Mouse (Mus musculus): ENCODE data around the gene C530008M17Rik. TPM values are rescaled to one million over a fixed set of nuclear protein-coding genes. Genes with fewer than 3 reads are reported as not detected.

The C530008M17Rik gene
- polyA plus RNA-seq, 1 experiment from 2014 or later = 5.7 TPM

GRCm38 (mm10) chr5:76659958-76660635 is 3.8 kb downstream of the C530008M17Rik start:
- Histone ChIP-seq H3K9me3 (replicated peaks; ENCODE audit: control insufficient read depth, low read length) (no peaks in the 10 kb centered on the region), H3K9ac (ENCODE audit: low read depth, low read length) (no peak overlapping the region), H3K36me3 (ENCODE audit: control insufficient read depth, insufficient read depth) (no peaks in the 10 kb centered on the region), H3K4me2 (ENCODE audit: low read depth, low read length) (peak overlapping the region; percentile 50; the same call in 1 of the 2 replicates), H3K4me1 (ENCODE audit: control insufficient read depth, low read depth, low read length) (peaks cover 23% of the 10 kb centered on the region), H3K27me3 (ENCODE audit: control insufficient read depth, insufficient read depth, low read depth, low read length) (no peaks in the 10 kb centered on the region), H3K27ac (ENCODE audit: low read length) (0 out of 2 replicates have a peak overlapping the region, but pooled peaks have one; percentile 25), H3K4me3 (ENCODE audit: low read depth, low read length) (no peak overlapping the region)
- WGBS (ENCODE audit: insufficient replicate concordance) = 85% methylated on average over 8 of the region's 8 CpGs
- ATAC-seq (ENCODE audit: low read depth) = no peak

GRCm38 (mm10) chr5:76661310-76661709 is 5.0 kb downstream of the C530008M17Rik start:
- H3K9ac ChIP-seq (ENCODE audit: low read depth, low read length) = no peak overlapping the region
- ATAC-seq (ENCODE audit: low read depth) = no peak
- no peaks in the 10 kb centered on the region for H3K36me3 ChIP-seq (ENCODE audit: control insufficient read depth, insufficient read depth)
- no peaks in the 10 kb centered on the region for H3K9me3 ChIP-seq (replicated peaks; ENCODE audit: control insufficient read depth, low read length)
- H3K27ac ChIP-seq (ENCODE audit: low read length) = 0 out of 2 replicates have a peak overlapping the region, but pooled peaks have one; percentile 18
- no peak overlapping the region for H3K4me3 ChIP-seq (ENCODE audit: low read depth, low read length)
- H3K27me3 ChIP-seq (ENCODE audit: control insufficient read depth, insufficient read depth, low read depth, low read length) = no peaks in the 10 kb centered on the region
- H3K4me1 ChIP-seq (ENCODE audit: control insufficient read depth, low read depth, low read length) = peaks cover 21% of the 10 kb centered on the region
- 28% methylated on average over 4 of the region's 4 CpGs for WGBS (ENCODE audit: insufficient replicate concordance)
- H3K4me2 ChIP-seq (ENCODE audit: low read depth, low read length) = peak overlapping the region; percentile 19

- H3K27me3 ChIP-seq (ENCODE audit: control insufficient read depth, insufficient read depth, low read depth, low read length) = no peaks in the 10 kb centered on the region
- peaks cover 15% of the 10 kb centered on the region for H3K4me1 ChIP-seq (ENCODE audit: control insufficient read depth, low read depth, low read length)
- H3K4me2 ChIP-seq (ENCODE audit: low read depth, low read length) = no peak overlapping the region
- H3K27ac ChIP-seq (ENCODE audit: low read length) = no peak overlapping the region
- no peak overlapping the region for H3K4me3 ChIP-seq (ENCODE audit: low read depth, low read length)
- H3K36me3 ChIP-seq (ENCODE audit: control insufficient read depth, insufficient read depth) = no peaks in the 10 kb centered on the region
- WGBS (ENCODE audit: insufficient replicate concordance) = 77% methylated on average over 7 of the region's 7 CpGs
- ATAC-seq (ENCODE audit: low read depth) = no peak
- no peak overlapping the region for H3K9ac ChIP-seq (ENCODE audit: low read depth, low read length)
- no peaks in the 10 kb centered on the region for H3K9me3 ChIP-seq (replicated peaks; ENCODE audit: control insufficient read depth, low read length)
Measured at GRCm38 (mm10) chr5:76664936-76665335, 8.6 kb downstream of the C530008M17Rik start.

- Histone ChIP-seq H3K9me3 (replicated peaks; ENCODE audit: control insufficient read depth, low read length) (no peaks in the 10 kb centered on the region), H3K4me1 (ENCODE audit: control insufficient read depth, low read depth, low read length) (peaks cover 10% of the 10 kb centered on the region), H3K36me3 (ENCODE audit: control insufficient read depth, insufficient read depth) (no peaks in the 10 kb centered on the region), H3K4me3 (ENCODE audit: low read depth, low read length) (no peak overlapping the region), H3K4me2 (ENCODE audit: low read depth, low read length) (no peak overlapping the region), H3K27me3 (ENCODE audit: control insufficient read depth, insufficient read depth, low read depth, low read length) (no peaks in the 10 kb centered on the region), H3K27ac (ENCODE audit: low read length) (no peak overlapping the region), H3K9ac (ENCODE audit: low read depth, low read length) (no peak overlapping the region)
- WGBS (ENCODE audit: insufficient replicate concordance) = 54% methylated on average over 7 of the region's 7 CpGs
- ATAC-seq (ENCODE audit: low read depth) = no peak
Measured at GRCm38 (mm10) chr5:76665421-76665820, 9.1 kb downstream of the C530008M17Rik start.

- H3K9me3 ChIP-seq (replicated peaks; ENCODE audit: control insufficient read depth, low read length) = no peaks in the 10 kb centered on the region
- H3K4me3 ChIP-seq (ENCODE audit: low read depth, low read length) = no peak overlapping the region
- no peak overlapping the region for H3K4me2 ChIP-seq (ENCODE audit: low read depth, low read length)
- H3K9ac ChIP-seq (ENCODE audit: low read depth, low read length) = no peak overlapping the region
- no peak overlapping the region for H3K27ac ChIP-seq (ENCODE audit: low read length)
- H3K36me3 ChIP-seq (ENCODE audit: control insufficient read depth, insufficient read depth) = no peaks in the 10 kb centered on the region
- no peak for ATAC-seq (ENCODE audit: low read depth)
- 82% methylated on average over 6 of the region's 6 CpGs for WGBS (ENCODE audit: insufficient replicate concordance)
- peaks cover 4% of the 10 kb centered on the region for H3K4me1 ChIP-seq (ENCODE audit: control insufficient read depth, low read depth, low read length)
- no peaks in the 10 kb centered on the region for H3K27me3 ChIP-seq (ENCODE audit: control insufficient read depth, insufficient read depth, low read depth, low read length)
Measured at GRCm38 (mm10) chr5:76666026-76666756, 9.9 kb downstream of the C530008M17Rik start.

- H3K4me2 ChIP-seq (ENCODE audit: low read depth, low read length) = no peak overlapping the region
- no peak for ATAC-seq (ENCODE audit: low read depth)
- no peak overlapping the region for H3K9ac ChIP-seq (ENCODE audit: low read depth, low read length)
- H3K27me3 ChIP-seq (ENCODE audit: control insufficient read depth, insufficient read depth, low read depth, low read length) = no peaks in the 10 kb centered on the region
- H3K9me3 ChIP-seq (replicated peaks; ENCODE audit: control insufficient read depth, low read length) = no peaks in the 10 kb centered on the region
- H3K4me3 ChIP-seq (ENCODE audit: low read depth, low read length) = no peak overlapping the region
- no peaks in the 10 kb centered on the region for H3K36me3 ChIP-seq (ENCODE audit: control insufficient read depth, insufficient read depth)
- no peaks in the 10 kb centered on the region for H3K4me1 ChIP-seq (ENCODE audit: control insufficient read depth, low read depth, low read length)
- H3K27ac ChIP-seq (ENCODE audit: low read length) = no peak overlapping the region
- WGBS (ENCODE audit: insufficient replicate concordance) = 66% methylated on average over 5 of the region's 5 CpGs
Measured at GRCm38 (mm10) chr5:76668118-76668517, 11.8 kb downstream of the C530008M17Rik start.

GRCm38 (mm10) chr5:76668547-76668946 is 12.2 kb downstream of the C530008M17Rik start:
- no peak overlapping the region for H3K9ac ChIP-seq (ENCODE audit: low read depth, low read length)
- WGBS (ENCODE audit: insufficient replicate concordance) = 82% methylated on average over 5 of the region's 5 CpGs
- no peaks in the 10 kb centered on the region for H3K27me3 ChIP-seq (ENCODE audit: control insufficient read depth, insufficient read depth, low read depth, low read length)
- no peaks in the 10 kb centered on the region for H3K9me3 ChIP-seq (replicated peaks; ENCODE audit: control insufficient read depth, low read length)
- no peak overlapping the region for H3K27ac ChIP-seq (ENCODE audit: low read length)
- no peaks in the 10 kb centered on the region for H3K36me3 ChIP-seq (ENCODE audit: control insufficient read depth, insufficient read depth)
- no peaks in the 10 kb centered on the region for H3K4me1 ChIP-seq (ENCODE audit: control insufficient read depth, low read depth, low read length)
- H3K4me3 ChIP-seq (ENCODE audit: low read depth, low read length) = no peak overlapping the region
- ATAC-seq (ENCODE audit: low read depth) = no peak
- no peak overlapping the region for H3K4me2 ChIP-seq (ENCODE audit: low read depth, low read length)

- Histone ChIP-seq H3K4me3 (ENCODE audit: low read depth, low read length) (no peak overlapping the region), H3K9ac (ENCODE audit: low read depth, low read length) (no peak overlapping the region), H3K36me3 (ENCODE audit: control insufficient read depth, insufficient read depth) (no peaks in the 10 kb centered on the region), H3K27me3 (ENCODE audit: control insufficient read depth, insufficient read depth, low read depth, low read length) (no peaks in the 10 kb centered on the region), H3K4me2 (ENCODE audit: low read depth, low read length) (no peak overlapping the region), H3K9me3 (replicated peaks; ENCODE audit: control insufficient read depth, low read length) (no peaks in the 10 kb centered on the region), H3K4me1 (ENCODE audit: control insufficient read depth, low read depth, low read length) (no peaks in the 10 kb centered on the region), H3K27ac (ENCODE audit: low read length) (no peak overlapping the region)
- ATAC-seq (ENCODE audit: low read depth) = no peak
- WGBS (ENCODE audit: insufficient replicate concordance) = 64% methylated on average over 10 of the region's 10 CpGs
Measured at GRCm38 (mm10) chr5:76670183-76670582, 13.9 kb downstream of the C530008M17Rik start.

- Histone ChIP-seq H3K27ac (ENCODE audit: low read length) (no peak overlapping the region), H3K4me1 (ENCODE audit: control insufficient read depth, low read depth, low read length) (peaks cover 5% of the 10 kb centered on the region; the same call in 1 of the 2 replicates), H3K4me2 (ENCODE audit: low read depth, low read length) (no peak overlapping the region), H3K4me3 (ENCODE audit: low read depth, low read length) (no peak overlapping the region), H3K36me3 (ENCODE audit: control insufficient read depth, insufficient read depth) (no peaks in the 10 kb centered on the region), H3K9ac (ENCODE audit: low read depth, low read length) (no peak overlapping the region), H3K27me3 (ENCODE audit: control insufficient read depth, insufficient read depth, low read depth, low read length) (no peaks in the 10 kb centered on the region), H3K9me3 (replicated peaks; ENCODE audit: control insufficient read depth, low read length) (no peaks in the 10 kb centered on the region)
- ATAC-seq (ENCODE audit: low read depth) = no peak
- WGBS (ENCODE audit: insufficient replicate concordance) = 68% methylated on average over 5 of the region's 5 CpGs
Measured at GRCm38 (mm10) chr5:76674022-76674653, 17.8 kb downstream of the C530008M17Rik start.
